Mouse (Mus musculus): ENCODE measurements around the gene Bcl2l10.

The Bcl2l10 gene
- long read RNA-seq, experiment 1, partial matches to known transcripts: 0 of 1 reads
- long read RNA-seq, experiment 1, other reads (novel, unspliced or antisense): 1 of 1 reads
- long read RNA-seq, experiment 2: 0 reads

DNA sequence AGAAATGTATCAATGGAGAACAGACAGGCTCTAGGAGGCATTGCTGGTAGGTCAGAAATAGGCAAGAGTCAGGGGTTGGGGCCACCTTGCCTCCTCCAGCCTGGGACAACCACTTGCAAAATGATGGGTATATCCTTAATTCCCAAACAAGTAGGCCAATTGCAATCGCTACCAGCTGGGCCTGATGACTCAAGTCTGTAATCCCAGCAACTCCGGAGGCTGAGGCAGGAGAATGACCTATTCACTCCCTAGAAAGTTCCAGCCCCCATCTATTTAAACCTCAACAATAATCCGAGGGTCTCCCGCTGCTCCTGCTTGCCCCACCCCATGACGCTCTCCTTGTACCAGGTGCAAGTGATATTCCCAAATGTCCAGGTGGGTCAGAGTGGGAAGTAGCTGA, at the start of gene Bcl2l10:
Gene Bcl2l10, plus strand, starts transcription at position 301 of the 400 bp plus-strand sequence.
- intact Hi-C loops (cut with DNase I): no loop called here

DNA sequence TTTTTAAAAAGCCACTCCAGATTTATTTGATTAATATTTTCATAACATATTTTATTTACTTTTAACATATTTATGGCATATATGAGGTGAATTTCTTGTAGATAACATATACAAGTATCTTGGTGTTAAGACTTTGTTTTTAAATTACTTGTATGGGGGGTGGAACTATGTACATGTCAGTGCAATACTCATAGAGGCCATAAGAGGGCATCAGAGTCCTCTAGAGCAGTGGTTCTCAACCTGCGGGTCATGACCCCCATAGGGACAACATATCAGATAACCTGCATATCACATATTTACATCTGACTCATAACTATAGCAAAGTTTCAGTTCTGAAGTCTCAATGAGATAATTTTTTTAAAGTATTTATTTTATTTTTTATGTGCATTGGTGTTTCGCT, 48.2 kb upstream of the Bcl2l10 start:
- intact Hi-C loops (cut with DNase I): no loop called here

DNA sequence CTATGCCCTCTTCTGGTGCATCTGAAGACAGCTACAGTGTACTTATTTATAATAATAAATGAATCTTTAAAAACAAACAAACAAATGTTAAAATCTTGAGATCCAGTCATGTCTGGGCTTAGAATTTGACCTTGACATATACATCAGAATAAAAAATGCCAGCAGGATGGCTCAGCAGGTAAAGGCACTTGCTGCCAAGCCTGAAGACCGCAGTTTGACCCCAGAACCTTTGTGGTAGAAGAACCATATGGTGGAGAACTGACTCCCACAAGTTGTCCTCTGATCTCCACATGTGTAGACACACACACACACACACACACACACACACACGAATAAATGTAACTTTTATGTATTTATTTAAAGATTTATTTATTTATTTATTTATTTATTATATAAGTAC, 44.5 kb upstream of the Bcl2l10 start:
- intact Hi-C loops (cut with DNase I): no loop called here

DNA sequence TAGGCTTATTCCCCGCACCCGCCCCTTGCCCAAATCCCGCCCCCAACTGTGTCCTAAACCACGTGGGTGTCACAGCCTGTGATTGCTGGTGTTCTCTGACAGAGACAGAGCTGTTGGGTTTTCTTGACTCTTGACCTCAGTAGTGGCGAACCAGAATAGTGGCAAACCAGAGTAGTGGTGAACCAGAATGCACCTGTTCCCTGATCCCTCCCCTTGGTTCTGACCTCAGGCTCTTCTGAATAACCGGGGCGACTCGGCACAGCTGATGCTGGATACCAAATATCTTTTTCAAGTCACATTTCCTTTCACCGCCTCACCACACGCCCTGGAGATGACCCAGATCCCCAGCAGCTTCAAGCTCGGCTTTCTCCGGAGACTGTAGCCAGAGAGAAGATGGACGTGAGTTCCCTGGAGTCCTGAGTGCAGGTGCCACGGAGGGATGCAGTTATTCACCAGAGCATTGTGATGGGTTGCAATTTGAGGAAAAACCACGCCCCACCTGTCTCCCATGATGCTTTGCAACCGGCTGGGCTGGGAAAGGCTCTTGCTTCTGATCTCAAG, 43.8 kb upstream of the Bcl2l10 start:
- intact Hi-C loops (cut with DNase I): no loop called here

GRCm38 (mm10) chr9:75304286-75304685, 43.3 kb upstream of the Bcl2l10 start:
- intact Hi-C loops (cut with DNase I): no loop called here

- intact Hi-C loops (cut with DNase I): no loop called here
Observed at GRCm38 (mm10) chr9:75306126-75306898, 41.2 kb upstream of the Bcl2l10 start, which contains the start of gene Gnb5. Gnb5 (plus strand) TSS chr9:75306288.

DNA sequence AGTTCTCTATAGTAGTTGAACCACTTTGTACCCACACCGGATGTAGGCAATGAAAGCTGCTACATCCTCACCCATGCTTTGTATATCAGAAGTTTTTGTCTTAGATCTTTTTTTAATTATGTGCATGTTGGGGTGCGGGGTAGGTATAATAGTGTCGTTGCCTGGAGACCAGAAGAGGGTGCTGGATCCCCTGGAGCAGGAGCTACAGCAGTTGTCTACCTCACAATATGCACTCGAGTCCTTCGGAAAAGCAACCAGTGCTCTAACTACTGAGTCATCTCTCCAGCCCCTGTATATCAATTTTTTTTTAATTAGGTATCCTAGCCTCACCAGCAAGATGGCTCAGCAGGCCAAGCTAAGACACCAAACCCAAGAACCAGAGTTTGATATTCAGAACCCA, 40.5 kb upstream of the Bcl2l10 start:
- intact Hi-C loops (cut with DNase I): no loop called here

DNA sequence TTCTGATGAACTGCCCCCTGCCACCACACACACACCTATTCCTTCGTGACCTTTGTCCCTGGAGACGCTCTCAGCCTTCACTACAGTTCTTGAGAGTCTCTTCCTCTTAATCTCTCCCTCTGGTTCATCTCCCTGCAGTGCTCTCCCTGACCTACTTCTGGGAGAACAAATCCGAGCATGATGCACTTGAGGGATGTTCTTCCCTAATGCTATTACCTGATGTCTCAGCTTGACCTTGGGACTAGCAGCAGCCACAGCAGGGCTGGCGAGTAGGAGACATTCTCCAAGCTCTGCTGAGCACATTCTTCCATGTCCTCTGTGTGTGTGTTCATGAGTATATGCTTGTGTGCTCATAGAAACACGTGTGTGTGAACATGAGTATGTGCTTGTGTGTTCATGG, 38.9 kb upstream of the Bcl2l10 start:
- intact Hi-C loops (cut with DNase I): no loop called here

DNA sequence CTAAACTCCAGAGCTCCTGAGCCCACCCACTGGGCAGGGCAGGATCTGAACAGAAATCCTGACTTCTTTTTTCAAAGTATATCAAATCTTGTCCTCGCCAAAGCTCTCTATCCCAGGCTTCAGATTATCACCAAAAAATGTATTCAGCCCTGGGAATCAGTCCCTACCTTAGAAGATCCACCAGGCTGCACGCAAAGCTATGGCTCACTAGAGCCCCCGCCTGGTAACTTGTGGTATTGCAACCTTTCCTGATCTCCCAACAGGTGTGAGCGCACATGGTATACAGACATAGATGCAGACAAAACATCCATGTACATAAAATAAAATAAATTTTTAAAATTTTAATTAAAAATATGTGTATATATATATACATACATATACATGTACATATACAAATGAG, 35.5 kb upstream of the Bcl2l10 start:
- intact Hi-C loops (cut with DNase I): no loop called here

- intact Hi-C loops (cut with DNase I): no loop called here
Observed at GRCm38 (mm10) chr9:75313138-75313831, 34.3 kb upstream of the Bcl2l10 start.

DNA sequence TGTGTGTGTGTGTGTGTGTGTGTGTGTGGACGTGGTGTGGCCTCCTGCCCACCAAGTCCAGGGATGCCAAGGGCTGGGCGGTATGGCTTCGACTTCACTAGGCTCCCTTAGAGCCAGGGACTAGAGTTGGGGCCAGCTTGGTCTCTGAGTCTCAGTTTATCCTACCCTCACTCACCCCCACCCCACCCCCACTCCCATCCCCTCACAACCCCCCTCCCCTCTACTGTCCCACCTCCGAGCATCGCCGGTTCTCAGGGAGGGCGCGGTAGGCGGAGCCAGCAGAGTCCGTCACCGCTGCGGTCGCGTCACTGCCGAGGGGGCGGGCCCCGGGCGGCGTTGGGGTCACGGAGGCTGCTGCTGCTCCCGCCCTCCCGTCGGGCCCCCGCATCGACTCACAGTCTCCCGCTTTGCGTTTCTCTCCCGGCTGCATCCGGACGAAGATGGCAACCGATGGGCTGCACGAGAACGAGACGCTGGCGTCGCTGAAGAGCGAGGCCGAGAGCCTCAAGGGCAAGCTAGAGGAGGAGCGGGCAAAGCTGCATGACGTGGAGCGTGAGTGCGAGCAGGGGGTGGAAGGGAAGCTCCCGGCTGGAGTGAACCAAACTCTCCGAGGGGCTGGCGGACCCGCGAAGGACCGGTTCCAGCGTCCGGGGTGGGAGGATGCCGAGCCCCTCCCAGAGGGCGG, 33.6 kb upstream of the Bcl2l10 start:
- intact Hi-C loops (cut with DNase I): no loop called here

GRCm38 (mm10) chr9:75314517-75315105, 32.9 kb upstream of the Bcl2l10 start:
- intact Hi-C loops (cut with DNase I): no loop called here

- intact Hi-C loops (cut with DNase I): no loop called here
Observed at GRCm38 (mm10) chr9:75315238-75315637, 32.3 kb upstream of the Bcl2l10 start.

- intact Hi-C loops (cut with DNase I): no loop called here
Observed at GRCm38 (mm10) chr9:75316771-75317170, 30.8 kb upstream of the Bcl2l10 start.

DNA sequence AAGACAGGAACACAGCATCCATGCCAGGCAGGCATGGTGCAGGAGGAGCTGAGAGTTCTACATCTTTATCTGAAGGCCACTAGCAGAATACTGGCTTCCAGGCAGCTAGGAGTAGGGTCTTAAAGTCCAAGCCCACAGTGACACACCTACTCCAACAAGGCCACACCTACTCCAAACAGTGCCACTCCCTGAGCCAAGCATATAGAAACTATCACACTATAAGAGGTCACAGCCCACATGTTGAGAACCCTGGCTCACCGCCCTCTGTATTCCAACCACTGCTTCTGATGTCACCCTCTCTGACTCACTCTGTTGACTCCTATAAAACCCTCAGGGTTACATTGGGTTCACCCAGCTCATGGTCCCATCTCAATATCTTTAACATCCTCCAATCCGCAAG, 29.4 kb upstream of the Bcl2l10 start:
- intact Hi-C loops (cut with DNase I): no loop called here

DNA sequence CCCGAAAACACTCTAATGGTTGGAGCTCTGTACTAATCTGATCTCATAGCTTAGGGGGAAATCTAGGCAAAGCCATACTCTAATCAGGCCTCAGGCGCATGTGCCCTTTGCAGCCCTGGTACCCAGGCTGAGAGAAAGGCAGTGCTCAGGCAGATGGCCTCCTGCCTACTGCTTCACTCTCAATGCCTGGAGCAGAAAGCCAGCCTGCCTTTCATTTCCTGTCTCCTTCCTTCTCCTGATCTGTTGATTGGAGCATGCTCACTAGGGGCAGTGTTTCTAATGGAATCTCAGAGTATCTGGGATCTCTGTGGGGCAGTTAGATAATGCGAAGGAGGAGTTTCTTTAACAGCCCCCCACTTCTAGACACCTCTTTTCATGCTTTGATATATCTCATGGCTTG, 28.2 kb upstream of the Bcl2l10 start:
- intact Hi-C loops (cut with DNase I): no loop called here

DNA sequence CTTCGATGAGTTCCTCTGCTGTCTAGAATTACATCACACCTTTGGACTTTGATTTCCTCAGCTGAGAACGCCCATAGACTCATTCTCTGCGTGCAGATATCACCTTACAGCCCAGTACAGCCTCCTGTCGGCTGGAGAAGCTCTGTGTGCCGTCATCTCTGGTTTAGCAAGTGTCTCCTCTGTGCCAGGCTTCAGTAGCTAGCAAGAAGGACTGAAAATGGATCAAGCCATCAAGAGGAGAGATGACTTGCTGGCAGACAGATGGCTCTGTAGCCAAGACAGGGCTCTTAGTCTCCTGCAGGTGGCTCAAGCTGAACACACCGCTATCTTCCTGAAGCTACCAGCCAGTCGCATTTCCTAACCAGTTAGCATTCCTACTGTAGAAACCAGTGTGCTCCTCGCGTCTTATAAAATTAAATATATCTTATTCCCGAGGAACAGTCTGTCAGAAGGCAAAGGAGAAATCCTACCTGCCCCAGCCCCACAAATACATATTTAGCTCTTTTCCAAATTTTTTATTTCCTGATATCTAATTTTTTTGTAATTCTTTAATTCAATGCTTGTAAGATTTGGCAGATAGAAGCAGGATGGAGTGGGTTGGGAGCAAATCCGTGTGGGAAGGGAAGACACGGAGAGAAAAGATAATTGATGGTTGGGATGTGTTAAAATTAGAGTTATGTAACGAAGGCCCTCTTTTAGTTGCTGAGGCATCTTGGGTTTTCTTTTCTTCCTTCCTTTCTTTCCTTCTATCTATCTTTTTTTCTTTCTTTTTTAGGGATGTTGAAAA, 25.3 kb upstream of the Bcl2l10 start:
- intact Hi-C loops (cut with DNase I): no loop called here

- intact Hi-C loops (cut with DNase I): no loop called here
Observed at GRCm38 (mm10) chr9:75328047-75328446, 19.5 kb upstream of the Bcl2l10 start.

GRCm38 (mm10) chr9:75330821-75331220, 16.7 kb upstream of the Bcl2l10 start:
- intact Hi-C loops (cut with DNase I): no loop called here

GRCm38 (mm10) chr9:75334440-75334839, 13.1 kb upstream of the Bcl2l10 start:
- intact Hi-C loops (cut with DNase I): no loop called here

Data from adrenal gland (tissue).